Mouse (Mus musculus): ENCODE measurements around the gene Fam167b. TPM values are rescaled to one million over a fixed set of nuclear protein-coding genes. Genes with fewer than 3 reads are reported as not detected.
A peak's percentile ranks its signal among the peaks of the same experiment; 100 is the strongest.

Fam167b gene
- polyA plus RNA-seq, 1 experiment from 2014 or later = 0.24 TPM

- Histone ChIP-seq H3K4me2 (ENCODE audit: low read length) (no peak overlapping the region), H3K9me3 (ENCODE audit: control insufficient read depth, low read length) (no peaks in the 10 kb centered on the region), H3K27me3 (replicated peaks; ENCODE audit: control insufficient read depth, insufficient read depth, low read length) (no peaks in the 10 kb centered on the region), H3K4me3 (replicated peaks; ENCODE audit: low read length) (no peak overlapping the region), H3K36me3 (ENCODE audit: control insufficient read depth, insufficient read depth) (0 out of 2 replicates have a peak, but pooled peaks cover 2% of the 10 kb centered on the region), H3K4me1 (replicated peaks; ENCODE audit: control insufficient read depth, insufficient read depth, low read length) (peaks cover 51% of the 10 kb centered on the region), H3K27ac (ENCODE audit: low read length) (no peak overlapping the region), H3K9ac (replicated peaks; ENCODE audit: low read depth, low read length) (no peak overlapping the region)
- ATAC-seq = no peak
- WGBS = 86% methylated on average over 8 of the region's 8 CpGs
Measured at GRCm38 (mm10) chr4:129621283-129621841, 43.0 kb upstream of the Fam167b start.

- no peak for ATAC-seq
- peaks cover 48% of the 10 kb centered on the region for H3K4me1 ChIP-seq (replicated peaks; ENCODE audit: control insufficient read depth, insufficient read depth, low read length)
Measured at GRCm38 (mm10) chr4:129620419-129621282, 42.3 kb upstream of the Fam167b start.

GRCm38 (mm10) chr4:129618786-129619691 lies 40.7 kb upstream of the Fam167b start, which contains the start of gene Iqcc:
Gene Iqcc, minus strand, starts transcription at chr4:129619099.
- peak; percentile 91 for ATAC-seq
- Histone ChIP-seq H3K9me3 (ENCODE audit: control insufficient read depth, low read length) (no peaks in the 10 kb centered on the region), H3K4me3 (replicated peaks; ENCODE audit: low read length) (peak within 1 kb of the TSS; percentile 74), H3K27ac (ENCODE audit: low read length) (peak within 1 kb of the TSS; percentile 92), H3K36me3 (ENCODE audit: control insufficient read depth, insufficient read depth) (no peaks in the 10 kb centered on the region), H3K9ac (replicated peaks; ENCODE audit: low read depth, low read length) (peak within 1 kb of the TSS; percentile 92), H3K4me1 (replicated peaks; ENCODE audit: control insufficient read depth, insufficient read depth, low read length) (peaks cover 38% of the 10 kb centered on the region), H3K27me3 (replicated peaks; ENCODE audit: control insufficient read depth, insufficient read depth, low read length) (no peaks in the 10 kb centered on the region), H3K4me2 (ENCODE audit: low read length) (peak within 1 kb of the TSS; percentile 78)
- 5% methylated on average over 43 of the region's 44 CpGs for whole genome bisulfite sequencing

More at GRCm38 (mm10) chr4:129620419-129621282, 42.3 kb upstream of the Fam167b start:
- WGBS = 90% methylated on average over 11 of the region's 11 CpGs
- no peak overlapping the region for H3K4me2 ChIP-seq (ENCODE audit: low read length)
- H3K27me3 ChIP-seq (replicated peaks; ENCODE audit: control insufficient read depth, insufficient read depth, low read length) = no peaks in the 10 kb centered on the region
- no peak overlapping the region for H3K4me3 ChIP-seq (replicated peaks; ENCODE audit: low read length)
- H3K9ac ChIP-seq (replicated peaks; ENCODE audit: low read depth, low read length) = no peak overlapping the region
- H3K36me3 ChIP-seq (ENCODE audit: control insufficient read depth, insufficient read depth) = no peaks in the 10 kb centered on the region
- no peaks in the 10 kb centered on the region for H3K9me3 ChIP-seq (ENCODE audit: control insufficient read depth, low read length)
- H3K27ac ChIP-seq (ENCODE audit: low read length) = no peak overlapping the region

GRCm38 (mm10) chr4:129618031-129618430 lies 39.7 kb upstream of the Fam167b start:
- no peaks in the 10 kb centered on the region for H3K27me3 ChIP-seq (replicated peaks; ENCODE audit: control insufficient read depth, insufficient read depth, low read length)
- H3K4me3 ChIP-seq (replicated peaks; ENCODE audit: low read length) = peak overlapping the region; percentile 74
- H3K36me3 ChIP-seq (ENCODE audit: control insufficient read depth, insufficient read depth) = no peaks in the 10 kb centered on the region
- H3K9ac ChIP-seq (replicated peaks; ENCODE audit: low read depth, low read length) = peak overlapping the region; percentile 92
- peak overlapping the region; percentile 78 for H3K4me2 ChIP-seq (ENCODE audit: low read length)
- WGBS = 90% methylated on average over 5 of the region's 5 CpGs
- peaks cover 37% of the 10 kb centered on the region for H3K4me1 ChIP-seq (replicated peaks; ENCODE audit: control insufficient read depth, insufficient read depth, low read length)
- no peaks in the 10 kb centered on the region for H3K9me3 ChIP-seq (ENCODE audit: control insufficient read depth, low read length)
- no peak for ATAC-seq
- peak overlapping the region; percentile 92; the same call in 1 of the 2 replicates for H3K27ac ChIP-seq (ENCODE audit: low read length)

- Histone ChIP-seq H3K4me1 (replicated peaks; ENCODE audit: control insufficient read depth, insufficient read depth, low read length) (peaks cover 28% of the 10 kb centered on the region), H3K9ac (replicated peaks; ENCODE audit: low read depth, low read length) (no peak overlapping the region), H3K27ac (ENCODE audit: low read length) (no peak overlapping the region), H3K27me3 (replicated peaks; ENCODE audit: control insufficient read depth, insufficient read depth, low read length) (no peaks in the 10 kb centered on the region), H3K4me3 (replicated peaks; ENCODE audit: low read length) (no peak overlapping the region), H3K9me3 (ENCODE audit: control insufficient read depth, low read length) (no peaks in the 10 kb centered on the region), H3K4me2 (ENCODE audit: low read length) (no peak overlapping the region), H3K36me3 (ENCODE audit: control insufficient read depth, insufficient read depth) (no peaks in the 10 kb centered on the region)
- WGBS = 95% methylated on average over 7 of the region's 7 CpGs
- no peak for ATAC-seq
Measured at GRCm38 (mm10) chr4:129617121-129617641, 38.8 kb upstream of the Fam167b start.

GRCm38 (mm10) chr4:129616631-129617030 lies 38.3 kb upstream of the Fam167b start:
- ATAC-seq = no peak
- H3K4me2 ChIP-seq (ENCODE audit: low read length) = no peak overlapping the region

GRCm38 (mm10) chr4:129615801-129616290 lies 37.5 kb upstream of the Fam167b start:
- Histone ChIP-seq H3K9ac (replicated peaks; ENCODE audit: low read depth, low read length) (no peak overlapping the region), H3K4me3 (replicated peaks; ENCODE audit: low read length) (no peak overlapping the region), H3K4me1 (replicated peaks; ENCODE audit: control insufficient read depth, insufficient read depth, low read length) (peaks cover 21% of the 10 kb centered on the region), H3K27me3 (replicated peaks; ENCODE audit: control insufficient read depth, insufficient read depth, low read length) (no peaks in the 10 kb centered on the region), H3K36me3 (ENCODE audit: control insufficient read depth, insufficient read depth) (no peaks in the 10 kb centered on the region), H3K9me3 (ENCODE audit: control insufficient read depth, low read length) (no peaks in the 10 kb centered on the region), H3K4me2 (ENCODE audit: low read length) (no peak overlapping the region), H3K27ac (ENCODE audit: low read length) (no peak overlapping the region)
- no peak for ATAC-seq
- 90% methylated on average over 9 of the region's 9 CpGs for WGBS

More at GRCm38 (mm10) chr4:129616631-129617030, 38.3 kb upstream of the Fam167b start:
- Histone ChIP-seq H3K27me3 (replicated peaks; ENCODE audit: control insufficient read depth, insufficient read depth, low read length) (no peaks in the 10 kb centered on the region), H3K27ac (ENCODE audit: low read length) (no peak overlapping the region), H3K36me3 (ENCODE audit: control insufficient read depth, insufficient read depth) (no peaks in the 10 kb centered on the region), H3K4me1 (replicated peaks; ENCODE audit: control insufficient read depth, insufficient read depth, low read length) (peaks cover 23% of the 10 kb centered on the region), H3K4me3 (replicated peaks; ENCODE audit: low read length) (no peak overlapping the region), H3K9me3 (ENCODE audit: control insufficient read depth, low read length) (no peaks in the 10 kb centered on the region), H3K9ac (replicated peaks; ENCODE audit: low read depth, low read length) (no peak overlapping the region)
- WGBS = 96% methylated on average over 3 of the region's 3 CpGs

- H3K9ac ChIP-seq (replicated peaks; ENCODE audit: low read depth, low read length) = no peak within 1 kb of the TSS
- H3K4me1 ChIP-seq (replicated peaks; ENCODE audit: control insufficient read depth, insufficient read depth, low read length) = peaks cover 18% of the 10 kb centered on the region
- H3K4me3 ChIP-seq (replicated peaks; ENCODE audit: low read length) = no peak within 1 kb of the TSS
- H3K27me3 ChIP-seq (replicated peaks; ENCODE audit: control insufficient read depth, insufficient read depth, low read length) = no peaks in the 10 kb centered on the region
- no peak within 1 kb of the TSS for H3K27ac ChIP-seq (ENCODE audit: low read length)
- 74% methylated on average over 6 of the region's 6 CpGs for WGBS
- no peak within 1 kb of the TSS for H3K4me2 ChIP-seq (ENCODE audit: low read length)
- H3K9me3 ChIP-seq (ENCODE audit: control insufficient read depth, low read length) = no peaks in the 10 kb centered on the region
- H3K36me3 ChIP-seq (ENCODE audit: control insufficient read depth, insufficient read depth) = no peaks in the 10 kb centered on the region
- no peak for ATAC-seq
Measured at GRCm38 (mm10) chr4:129614093-129614492, 35.7 kb upstream of the Fam167b start, which contains the start of gene Dcdc2b. Gene Dcdc2b, minus strand, starts transcription at chr4:129614257.
